Mouse (Mus musculus) lung, postnatal 4 days (tissue): ENCODE measurements around the gene Ppp1r10.
A peak's percentile ranks its signal among the peaks of the same experiment; 100 is the strongest.

Source experiments
- DNase-seq, 2 experiments: peaks; one replicate each; pipeline ENCODE4 v3.0.0; 2021

The Ppp1r10 gene

GRCm38 (mm10) chr17:35916297-35917142, at the start of gene Ppp1r10, which contains the start of gene Mrps18b:
Gene Ppp1r10 (plus strand): TSS chr17:35916434.
Gene Mrps18b (minus strand): TSS chr17:35916389.
- DNase-seq = peak; percentile 99 to 100

- DNase-seq = peak; percentile 53 to 71
These were observed 49.0 kb upstream of the Ppp1r10 start for GRCm38 (mm10) chr17:35866911-35867890.

GRCm38 (mm10) chr17:35868165-35868820, 47.9 kb upstream of the Ppp1r10 start:
- DNase-seq = peak; percentile 62 to 69

GRCm38 (mm10) chr17:35868961-35869345, 47.3 kb upstream of the Ppp1r10 start:
- no peak for DNase-seq

- peak; percentile 57 to 66 for DNase-seq
These were observed 46.7 kb upstream of the Ppp1r10 start for GRCm38 (mm10) chr17:35869346-35870067.

GRCm38 (mm10) chr17:35870151-35870883, 45.9 kb upstream of the Ppp1r10 start:
- peak; percentile 84 to 90 for DNase-seq

- DNase-seq = peak in 1 of 2 experiments; percentile 62
These were observed 45.1 kb upstream of the Ppp1r10 start for GRCm38 (mm10) chr17:35870884-35871696.

GRCm38 (mm10) chr17:35873774-35874519, 42.3 kb upstream of the Ppp1r10 start:
- DNase-seq = peak; percentile 90 to 93

- no peak for DNase-seq
These were observed 41.5 kb upstream of the Ppp1r10 start for GRCm38 (mm10) chr17:35874721-35875120.

GRCm38 (mm10) chr17:35879245-35880057, 36.8 kb upstream of the Ppp1r10 start, which contains the start of gene Dhx16:
Gene Dhx16 (plus strand): TSS chr17:35879819.
- peak; percentile 96 for DNase-seq

GRCm38 (mm10) chr17:35882924-35883323, 33.3 kb upstream of the Ppp1r10 start:
- DNase-seq = no peak

- no peak for DNase-seq
These were observed 32.5 kb upstream of the Ppp1r10 start for GRCm38 (mm10) chr17:35883777-35884176.

GRCm38 (mm10) chr17:35887725-35888124, 28.5 kb upstream of the Ppp1r10 start:
- no peak for DNase-seq

GRCm38 (mm10) chr17:35896781-35897643, 19.2 kb upstream of the Ppp1r10 start, which contains the start of gene 2310061I04Rik:
Gene 2310061I04Rik (minus strand): TSS chr17:35897431.
- DNase-seq = peak; percentile 94 to 96

GRCm38 (mm10) chr17:35897644-35898573, 18.3 kb upstream of the Ppp1r10 start:
- DNase-seq = no peak

GRCm38 (mm10) chr17:35900636-35901035, 15.6 kb upstream of the Ppp1r10 start:
- DNase-seq = no peak
